Mouse (Mus musculus) testis, postnatal 14 days (tissue): ENCODE measurements around the gene Lpp.
A peak's percentile ranks its signal among the peaks of the same experiment; 100 is the strongest.

Source experiments
- DNase-seq: peaks from one replicate; pipeline ENCODE4 v3.0.0; 2021; ENCODE audit warnings: low spot score

The Lpp gene

DNA sequence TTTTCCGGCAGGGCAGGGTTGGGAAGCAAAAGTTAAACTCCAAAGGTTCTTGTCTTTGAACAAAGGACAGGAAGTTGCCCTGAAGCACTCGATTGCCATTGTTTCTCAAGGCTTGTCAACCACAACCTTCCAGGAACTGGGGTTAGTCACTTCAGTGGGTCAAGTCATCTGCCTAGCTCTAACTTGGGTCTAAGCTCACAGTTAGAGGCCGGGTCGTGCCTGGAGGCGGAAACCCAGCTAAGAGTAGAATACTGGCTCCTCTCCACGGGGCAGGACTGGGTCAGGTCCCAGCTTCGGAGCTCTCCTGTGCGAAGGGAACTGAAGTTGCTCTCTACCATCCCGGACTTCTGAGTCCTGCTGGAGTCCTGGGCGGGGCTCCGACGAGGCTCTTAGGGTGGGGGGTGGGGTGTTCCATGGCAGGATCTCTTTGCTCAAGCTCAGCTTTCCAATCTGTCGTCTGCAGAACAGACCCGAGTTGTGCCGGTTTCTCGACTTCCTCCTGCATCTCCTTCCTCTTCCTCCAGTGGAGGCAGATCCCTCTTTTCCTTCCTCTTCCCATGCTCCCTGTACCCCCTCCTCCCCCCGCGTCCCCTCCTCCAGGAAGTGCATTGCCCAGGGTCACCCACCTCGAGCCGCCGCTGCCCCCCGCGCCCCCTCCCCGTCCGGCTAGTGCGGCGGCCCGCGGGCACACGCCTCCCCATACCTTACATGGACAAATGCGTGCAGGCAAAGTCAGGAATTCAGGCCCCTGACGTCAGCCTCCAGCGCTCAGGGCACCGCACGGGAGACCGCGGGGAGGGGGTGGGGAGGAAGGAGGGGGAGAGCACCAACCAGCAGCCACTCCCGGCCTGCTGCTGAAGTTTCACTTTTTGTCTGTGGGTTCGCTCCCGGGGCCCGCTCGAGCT lies at the start of gene Lpp:
Gene Lpp, plus strand, starts transcription at position 857 of the 905 bp plus-strand sequence.
- peak; percentile 79 for DNase-seq

DNA sequence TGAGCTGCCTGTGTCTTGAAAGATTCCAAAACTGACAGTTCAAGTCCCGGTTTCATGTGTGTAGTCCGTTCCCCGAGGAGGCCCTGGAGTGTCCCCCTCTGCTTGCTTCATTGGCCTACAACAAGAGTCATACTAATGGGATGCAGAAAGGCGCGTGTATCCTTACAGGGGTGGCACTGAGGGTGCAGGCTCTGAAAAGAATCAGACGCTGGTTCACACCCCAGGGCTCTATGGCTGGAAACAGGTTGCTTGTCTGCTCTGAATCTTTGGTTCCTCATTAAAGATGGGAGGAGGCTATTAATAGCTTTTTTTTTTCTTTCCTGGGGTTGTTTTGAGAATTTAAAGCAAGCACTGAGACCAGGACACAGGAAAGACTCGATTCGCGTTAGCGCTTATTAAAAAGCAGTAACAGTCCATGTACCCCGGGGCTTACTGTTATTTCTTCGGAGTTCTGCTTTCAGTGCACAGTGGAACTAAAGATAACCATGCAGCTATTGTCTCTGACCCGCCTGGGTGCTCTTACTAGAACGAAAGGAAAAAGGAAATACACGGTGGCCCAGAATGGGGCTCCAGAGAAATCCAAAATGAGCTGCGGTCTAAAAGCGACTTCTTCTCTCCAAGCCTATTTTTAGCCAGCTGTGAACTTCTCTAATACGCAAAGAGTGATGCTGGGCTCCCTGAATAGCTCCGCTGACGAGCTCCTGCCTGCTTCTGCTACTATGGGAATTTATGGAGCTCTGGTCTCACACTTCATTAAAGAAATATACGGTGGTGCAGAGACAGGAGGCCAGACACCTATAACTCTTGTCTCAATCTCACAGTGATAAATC lies 45.5 kb upstream of the Lpp start:
- no peak for DNase-seq

DNA sequence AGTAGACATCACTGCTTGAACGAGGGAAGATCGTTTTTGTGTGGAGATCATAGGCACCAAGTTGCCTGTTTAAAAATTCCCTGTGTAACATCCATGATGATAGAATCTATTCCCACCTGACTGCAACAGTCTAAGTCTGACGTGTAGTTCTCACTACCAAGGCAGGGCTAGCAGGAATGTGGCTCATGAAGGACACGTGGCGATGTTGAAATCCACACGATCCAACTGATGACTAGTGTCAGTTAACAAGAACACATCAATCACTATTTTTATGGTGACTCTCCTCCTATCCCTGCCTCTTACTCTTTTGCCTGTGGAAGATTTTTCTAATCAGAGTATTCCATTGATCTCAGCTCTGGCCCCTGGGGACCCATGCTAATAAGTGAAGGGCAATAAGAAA lies 43.0 kb upstream of the Lpp start:
- no peak for DNase-seq

GRCm38 (mm10) chr16:24350751-24351150 lies 42.6 kb upstream of the Lpp start:
- DNase-seq, result no peak

DNA sequence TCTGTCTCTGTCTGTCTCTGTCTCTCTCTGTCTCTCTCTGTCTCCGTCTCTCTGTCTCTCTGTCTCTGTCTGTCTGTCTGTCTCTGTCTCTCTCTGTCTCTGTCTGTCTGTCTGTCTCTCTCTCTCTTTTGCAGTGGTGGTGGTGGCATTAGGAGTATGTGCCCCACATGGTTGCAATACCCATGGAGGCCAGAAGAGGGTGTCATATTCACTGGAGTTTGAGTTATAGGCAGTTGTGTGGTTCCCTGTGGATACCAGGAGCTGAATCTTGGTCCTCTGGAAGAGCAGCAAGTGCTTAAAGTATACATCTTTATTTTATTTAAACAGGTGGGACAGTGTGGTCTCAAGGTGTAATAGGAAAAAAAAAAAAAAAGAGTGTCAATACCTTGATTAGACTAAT lies 41.5 kb upstream of the Lpp start:
- DNase-seq, result no peak

DNA sequence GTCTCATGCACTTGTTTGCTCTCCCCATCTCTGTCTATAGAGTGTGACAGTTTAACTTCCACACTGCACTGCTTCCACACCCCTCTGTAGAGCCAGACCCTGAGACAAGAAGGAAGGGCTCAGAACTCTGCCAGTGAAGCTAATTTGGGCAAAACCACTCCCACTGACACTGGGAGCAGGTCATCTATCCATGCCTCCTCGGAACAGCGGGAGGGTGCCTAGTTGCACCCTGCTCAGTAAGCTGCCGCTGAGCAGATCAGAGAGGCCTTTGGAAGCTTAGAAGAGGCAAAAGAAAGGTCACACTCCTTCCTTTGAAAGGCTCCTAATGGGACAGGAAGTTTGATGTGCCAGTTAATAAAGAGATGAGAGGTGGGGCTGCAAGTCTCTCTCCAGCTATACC lies 39.5 kb upstream of the Lpp start:
- DNase-seq, result no peak

DNA sequence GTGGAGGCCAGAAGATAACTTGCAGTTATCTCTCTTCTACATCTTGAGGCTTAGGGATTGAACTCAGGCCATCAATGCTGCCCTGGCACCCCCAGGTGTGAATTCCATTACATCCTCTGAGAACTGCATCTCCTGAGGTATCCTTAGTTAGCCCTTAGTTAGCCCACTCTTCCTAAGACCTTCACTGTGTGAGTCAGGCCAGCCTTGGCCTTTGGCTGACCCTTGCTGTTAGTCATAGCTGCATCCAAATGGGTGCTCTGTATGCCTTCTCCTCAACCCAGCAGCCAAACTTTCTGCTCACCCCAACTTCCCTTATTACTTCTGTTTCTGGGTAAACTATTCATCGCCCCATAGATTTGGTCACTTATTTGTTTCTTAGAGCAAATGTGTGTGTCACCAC lies 31.6 kb upstream of the Lpp start:
- DNase-seq, result no peak

DNA sequence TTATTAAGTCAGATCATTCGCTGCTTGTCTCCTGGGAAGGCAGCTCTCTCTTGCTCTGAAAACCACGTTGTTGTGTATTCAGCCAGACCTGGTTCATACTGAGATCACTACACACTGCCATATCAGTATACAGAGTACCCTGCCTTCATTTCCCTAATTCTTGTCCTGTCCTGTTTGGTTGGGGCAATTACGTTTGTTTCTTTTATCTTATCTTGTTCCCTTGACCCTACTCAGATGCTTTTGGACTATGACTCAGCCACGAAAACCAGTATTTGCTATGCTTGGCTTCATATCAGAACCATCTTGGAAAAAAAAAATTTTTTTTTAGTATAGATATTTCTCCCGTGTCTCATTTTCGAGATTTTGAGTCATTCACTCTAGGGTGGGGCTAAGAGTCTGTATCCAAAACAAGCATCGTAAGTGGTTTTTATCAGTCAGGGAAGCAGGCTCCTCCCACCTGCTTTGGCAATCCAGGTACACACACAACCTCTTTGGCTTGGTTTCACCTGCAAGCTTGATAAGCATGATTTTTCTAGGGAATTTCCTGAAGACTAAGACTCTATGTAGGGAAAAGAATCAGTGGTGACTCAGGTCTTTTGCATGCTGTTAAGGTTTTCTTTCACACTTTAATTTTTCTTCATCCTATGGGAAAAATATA lies 29.1 kb upstream of the Lpp start:
- DNase-seq, result no peak

DNA sequence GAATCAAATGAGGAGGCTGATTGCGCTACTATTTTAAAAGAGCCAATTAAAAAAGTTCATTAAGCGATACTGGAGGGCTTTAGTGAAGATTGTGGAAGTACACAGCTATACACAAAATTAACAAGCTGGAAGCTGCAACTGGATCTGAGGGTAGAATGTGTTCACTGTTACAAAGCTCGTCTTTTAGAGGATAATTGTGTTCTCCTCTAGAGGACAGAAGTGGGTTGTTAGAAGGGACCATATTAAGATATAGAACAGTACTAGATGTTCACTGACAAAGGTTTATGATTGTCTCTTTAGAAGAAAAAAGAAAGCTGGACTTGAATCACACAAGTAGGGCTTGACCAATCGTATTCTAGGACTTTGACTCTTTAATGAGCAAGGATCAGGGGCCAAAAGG lies 27.4 kb upstream of the Lpp start:
- DNase-seq, result no peak

GRCm38 (mm10) chr16:24367071-24367470 lies 26.2 kb upstream of the Lpp start:
- no peak for DNase-seq

GRCm38 (mm10) chr16:24367506-24367905 lies 25.8 kb upstream of the Lpp start:
- no peak for DNase-seq

DNA sequence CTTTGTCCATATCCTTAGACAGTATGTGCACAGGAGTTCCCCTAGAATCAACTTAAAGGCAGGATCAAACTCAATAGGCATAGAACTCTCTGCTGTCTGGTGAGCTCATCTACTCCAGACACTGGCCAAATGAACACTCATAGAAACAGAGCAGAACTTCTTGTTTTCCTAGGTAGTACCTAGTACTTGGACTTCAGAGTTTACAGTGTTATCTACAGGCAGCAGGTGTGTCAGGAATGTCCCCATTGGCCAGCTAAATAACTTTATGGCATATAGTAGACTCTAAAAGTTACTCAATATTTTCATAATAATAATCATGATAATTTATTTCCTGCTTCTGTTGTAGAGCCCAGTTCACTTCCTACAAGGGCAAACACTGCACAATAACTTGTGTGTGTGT lies 16.8 kb upstream of the Lpp start:
- no peak for DNase-seq

GRCm38 (mm10) chr16:24390596-24390995 lies 2.7 kb upstream of the Lpp start:
- DNase-seq, result no peak

GRCm38 (mm10) chr16:24391111-24391510 lies 2.2 kb upstream of the Lpp start:
- DNase-seq, result no peak

- no peak for DNase-seq
Measured at GRCm38 (mm10) chr16:24391901-24392300, 1.4 kb upstream of the Lpp start.

GRCm38 (mm10) chr16:24393556-24394210 lies 376 bp downstream of the Lpp start:
- peak; percentile 67 for DNase-seq

- DNase-seq, result peak; percentile 16
Measured at GRCm38 (mm10) chr16:24394211-24394991, 1.1 kb downstream of the Lpp start.

- DNase-seq, result no peak
Measured at GRCm38 (mm10) chr16:24395100-24395499, 1.8 kb downstream of the Lpp start.

DNA sequence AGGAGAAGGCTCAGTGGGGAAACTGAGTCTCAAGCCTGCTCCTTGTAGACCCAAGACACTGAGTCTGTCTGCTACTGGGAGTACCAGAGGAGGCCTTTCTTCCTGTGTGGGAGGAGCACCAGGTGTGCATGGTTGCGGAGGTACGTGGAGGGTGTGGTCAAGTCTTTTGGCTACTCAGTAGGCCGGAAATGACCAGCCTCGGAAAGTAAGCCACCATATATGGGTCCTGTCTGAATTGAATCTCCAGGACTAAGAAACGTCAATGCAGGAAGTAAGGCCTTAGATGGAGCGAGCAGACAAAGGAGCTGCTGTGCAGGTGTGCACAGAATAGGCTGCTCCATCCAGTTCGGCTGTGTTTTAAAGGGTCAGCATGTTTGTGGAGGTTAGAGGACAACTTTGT lies 3.2 kb downstream of the Lpp start:
- no peak for DNase-seq

DNA sequence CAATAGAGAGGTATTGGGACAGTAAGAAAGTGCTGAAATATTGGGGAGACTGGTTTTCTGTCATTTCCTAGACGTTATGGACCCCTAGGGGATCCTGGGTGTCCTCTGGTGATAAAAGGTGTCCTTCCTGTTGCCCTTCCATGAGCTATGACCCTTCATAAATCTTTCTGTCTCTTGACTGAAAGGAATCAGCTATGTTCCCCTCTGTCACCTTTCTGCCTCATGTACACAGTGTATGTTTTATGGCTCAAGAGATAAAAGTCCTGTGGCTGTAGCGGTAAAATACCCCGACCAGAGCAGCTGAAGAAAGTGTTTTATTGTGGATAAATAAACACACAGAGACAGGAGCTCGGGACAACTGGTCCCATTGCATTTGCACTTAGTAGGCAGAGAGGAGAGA lies 5.2 kb downstream of the Lpp start:
- no peak for DNase-seq

DNA sequence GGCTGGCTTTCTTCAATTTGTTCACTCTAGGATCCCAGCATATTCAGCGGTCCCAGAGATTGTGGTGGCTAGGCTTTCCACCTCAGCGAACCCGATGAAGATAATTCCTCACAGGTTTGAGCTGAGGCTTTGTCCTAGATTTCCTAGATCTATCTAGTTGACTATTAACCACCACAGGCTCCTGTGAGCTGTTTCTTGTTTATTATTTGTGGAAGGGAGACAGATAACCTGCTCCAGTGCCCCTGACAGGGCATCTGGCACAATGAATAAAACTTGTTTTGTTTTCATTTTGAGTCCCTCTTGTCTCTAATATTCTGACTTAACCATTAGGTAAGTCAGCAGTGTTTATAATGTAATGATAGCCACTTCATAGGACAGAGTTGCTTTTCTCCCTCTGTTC lies 5.6 kb downstream of the Lpp start:
- DNase-seq, result no peak
